Mouse (Mus musculus) forebrain, embryonic 16.5 days (tissue): ENCODE data around the gene Vps9d1. TPM values are rescaled to one million over a fixed set of nuclear protein-coding genes. Genes with fewer than 3 reads are reported as not detected.

Experiments used
- ATAC-seq: fragments of 200-750 bp; cut with Nextera tagmentation; 2 replicates; pipeline ENCODE4 v1.8.0; 2017; ENCODE audit warnings: mild to moderate bottlenecking, moderate library complexity
- H3K27ac ChIP-seq: fragments of 300-500 bp; sonication (generic); 2 replicates; pipeline ENCODE4 v1.5.1; 2014; ENCODE audit warnings: low read length, control low read depth
- H3K27me3 ChIP-seq: fragments of 300-500 bp; sonication (generic); replicated peaks from 2 replicates; pipeline ENCODE4 v1.6.1; 2014; ENCODE audit warnings: low read length; ENCODE audit not compliant: control insufficient read depth, insufficient read depth
- H3K36me3 ChIP-seq: fragments of 300-500 bp; sonication (generic); 2 replicates; pipeline ENCODE4 v1.6.1; 2014; ENCODE audit not compliant: control insufficient read depth, insufficient read depth
- H3K4me1 ChIP-seq: fragments of 300-500 bp; sonication (generic); replicated peaks from 2 replicates; pipeline ENCODE4 v1.6.1; 2014; ENCODE audit warnings: low read length; ENCODE audit not compliant: control insufficient read depth, insufficient read depth
- H3K4me2 ChIP-seq: fragments of 300-500 bp; sonication (generic); 2 replicates; pipeline ENCODE4 v1.6.1; 2014; ENCODE audit warnings: mild to moderate bottlenecking, low read length, control low read depth
- H3K4me3 ChIP-seq: fragments of 300-500 bp; sonication (generic); replicated peaks from 2 replicates; pipeline ENCODE4 v1.5.1; 2014; ENCODE audit warnings: mild to moderate bottlenecking, low read length, control low read depth
- H3K9ac ChIP-seq: fragments of 300-500 bp; sonication (generic); replicated peaks from 2 replicates; pipeline ENCODE4 v1.6.1; 2014; ENCODE audit warnings: low read depth, low read length, control low read depth
- H3K9me3 ChIP-seq: fragments of 300-500 bp; sonication (generic); 2 replicates; pipeline ENCODE4 v1.6.1; 2016; ENCODE audit warnings: low read length; ENCODE audit not compliant: control insufficient read depth
- WGBS: fragments of 180-500 bp; shearing (Covaris S2); extraction: QIAGEN DNeasy Blood & Tissue Kit; methylation state at CpG from one replicate; pipeline ENCODE4 v1.1.7; 2014; 5-methylcytosine and 5-hydroxymethylcytosine counted together
- polyA plus RNA-seq: library from polyadenylated mRNA; unstranded; fragments of >200 nt; fragmentation: Nextera tagmentation; extraction: Ambion mirVana; gene quantifications from 2 replicates; pipeline ENCODE4 v1.2.1, GENCODE M21; 2015

The Vps9d1 gene
- 44.9 and 60.5 TPM in 2 replicates for polyA plus RNA-seq

DNA sequence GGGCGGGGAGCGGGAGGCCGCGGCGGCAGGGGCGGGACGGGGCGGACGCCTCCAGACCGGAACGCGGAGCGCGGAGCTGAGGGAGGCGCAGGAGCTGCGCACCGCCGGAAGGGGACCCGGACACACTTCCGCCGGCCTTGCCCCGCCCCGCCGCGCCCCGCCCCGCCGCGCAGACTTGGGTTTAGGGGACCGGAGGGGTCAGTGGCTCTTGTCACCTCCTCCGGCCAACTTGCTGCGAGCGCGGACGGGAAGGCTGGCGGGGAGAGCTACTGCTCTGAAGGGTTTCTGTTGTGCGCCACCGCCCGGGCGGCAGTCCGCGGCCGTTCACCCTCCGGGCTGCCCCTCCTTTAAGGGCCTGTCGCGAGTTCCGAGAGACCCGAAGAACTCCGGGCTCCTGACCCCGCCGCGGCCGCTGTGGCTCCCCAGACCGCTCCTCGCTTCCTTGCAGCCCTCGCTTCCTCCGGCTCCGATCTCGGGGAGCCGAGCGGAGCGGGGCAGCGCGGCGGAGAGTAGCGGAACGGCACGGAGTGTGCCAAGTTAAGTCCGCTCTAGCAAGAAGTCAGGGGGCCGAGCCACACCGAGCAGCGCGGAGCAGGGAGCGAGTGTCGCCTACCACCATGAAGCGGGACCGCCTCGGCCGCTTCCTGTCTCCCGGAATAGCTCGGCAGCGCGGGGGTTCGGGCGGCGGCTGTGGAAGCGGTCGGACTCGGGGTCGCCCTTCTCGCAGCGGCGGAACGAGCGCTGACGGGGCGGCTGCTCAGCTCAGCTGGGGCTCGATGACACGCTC lies at the start of gene Vps9d1, which contains the start of gene Zfp276:
Vps9d1 (minus strand) TSS at position 250 of the 787 bp plus-strand sequence.
Zfp276 (plus strand) TSS at position 97 of the 787 bp plus-strand sequence.
- Histone ChIP-seq H3K36me3 (peaks cover 12% of the 10 kb centered on the region; the same call in 1 of the 2 replicates), H3K4me1 (peaks cover 26% of the 10 kb centered on the region), H3K4me3 (peak within 1 kb of the TSS; percentile 78), H3K27me3 (no peaks in the 10 kb centered on the region), H3K27ac (peak within 1 kb of the TSS; percentile 80), H3K9me3 (no peaks in the 10 kb centered on the region), H3K9ac (peak within 1 kb of the TSS; percentile 92), H3K4me2 (peak within 1 kb of the TSS; percentile 97)
- ATAC-seq: peak; percentile 98
- under 1% methylated on average over 88 of the region's 99 CpGs for WGBS

DNA sequence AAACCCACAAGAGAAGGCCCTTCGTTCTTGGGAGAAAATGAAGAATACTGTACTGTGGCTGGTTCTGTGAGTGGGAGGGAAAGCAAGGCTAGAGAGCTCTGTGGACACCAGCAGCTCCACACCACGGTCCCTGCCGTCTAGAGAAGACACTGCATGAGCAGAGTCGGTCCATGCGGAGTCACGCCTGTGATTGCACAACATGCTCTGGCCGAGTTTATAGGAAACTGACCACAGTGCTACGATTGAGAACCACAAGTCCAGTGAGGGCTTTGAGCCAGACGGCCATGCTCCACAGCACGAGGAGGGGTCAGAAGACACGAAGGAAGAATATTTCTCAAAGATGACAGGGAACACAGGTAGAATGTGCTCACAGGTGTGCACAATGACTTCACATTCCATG lies 44.2 kb upstream of the Vps9d1 start:
- 95% methylated on average over 11 of the region's 11 CpGs for WGBS
- H3K27ac ChIP-seq: no peak overlapping the region
- ATAC-seq: no peak
- H3K9me3 ChIP-seq: no peaks in the 10 kb centered on the region
- H3K9ac ChIP-seq: no peak overlapping the region
- no peak overlapping the region for H3K4me2 ChIP-seq
- no peak overlapping the region for H3K4me3 ChIP-seq
- no peaks in the 10 kb centered on the region for H3K36me3 ChIP-seq
- no peaks in the 10 kb centered on the region for H3K4me1 ChIP-seq
- no peaks in the 10 kb centered on the region for H3K27me3 ChIP-seq

DNA sequence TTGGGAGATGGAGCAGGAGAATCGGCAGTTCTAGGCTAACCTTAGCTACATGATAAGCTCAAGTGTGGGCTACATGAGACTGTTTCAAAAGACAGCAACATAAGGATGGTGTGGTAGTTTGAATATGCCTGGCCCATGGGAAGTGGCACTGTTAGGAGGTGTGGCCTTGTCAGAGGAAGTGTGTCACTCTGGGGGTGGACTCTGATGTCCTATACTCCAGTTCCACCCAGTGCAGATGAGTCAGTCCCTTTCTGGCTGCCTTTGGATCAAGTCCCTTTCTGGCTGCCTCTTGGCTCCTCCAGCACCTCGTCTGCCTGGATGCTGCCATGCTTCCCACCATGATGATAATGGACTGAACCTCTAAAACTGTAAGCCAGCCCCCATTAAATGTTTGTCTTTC lies 38.6 kb upstream of the Vps9d1 start:
- Histone ChIP-seq H3K36me3 (no peaks in the 10 kb centered on the region), H3K4me2 (no peak overlapping the region), H3K9me3 (no peaks in the 10 kb centered on the region), H3K27ac (no peak overlapping the region), H3K4me3 (no peak overlapping the region), H3K27me3 (no peaks in the 10 kb centered on the region), H3K9ac (no peak overlapping the region), H3K4me1 (no peaks in the 10 kb centered on the region)
- ATAC-seq: no peak
- 81% methylated on average over 2 of the region's 2 CpGs for WGBS

DNA sequence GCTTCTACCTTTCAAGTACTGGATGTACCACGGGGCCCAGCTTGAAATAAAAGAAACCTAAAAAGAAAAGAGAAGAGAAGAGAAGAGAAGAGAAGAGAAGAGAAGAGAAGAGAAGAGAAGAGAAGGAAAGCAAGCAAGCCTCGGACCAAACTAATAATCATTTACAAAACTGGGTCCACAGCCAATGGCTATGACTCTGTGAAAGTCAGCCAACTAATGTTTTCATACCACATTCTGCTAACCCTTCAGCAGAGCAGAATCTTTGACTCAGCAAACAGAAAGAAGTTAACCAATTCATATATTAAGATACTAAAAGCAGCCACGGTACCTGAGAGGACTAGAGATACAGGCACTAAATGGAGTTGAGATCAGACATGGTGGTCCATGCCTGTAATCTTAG lies 38.1 kb upstream of the Vps9d1 start:
- H3K4me1 ChIP-seq: no peaks in the 10 kb centered on the region

DNA sequence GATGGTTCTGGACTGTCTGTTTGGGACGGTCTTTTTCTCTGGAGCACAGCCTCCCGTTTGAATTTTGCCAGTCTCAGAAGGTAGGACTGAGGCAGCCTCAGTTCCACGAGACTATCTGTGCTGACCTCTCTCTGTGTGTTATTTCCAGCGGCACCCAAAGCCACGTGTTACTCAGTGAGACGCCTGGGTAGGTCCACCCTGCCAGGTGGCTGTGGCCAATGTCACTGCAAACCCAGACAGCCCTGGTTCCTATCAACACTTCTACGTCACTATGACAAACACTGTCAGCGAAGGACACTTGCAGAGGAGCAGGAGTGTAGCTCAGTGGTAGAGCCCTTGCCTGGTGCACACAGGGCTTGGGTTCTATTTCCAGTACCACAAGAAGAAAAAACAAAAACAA lies 37.6 kb upstream of the Vps9d1 start:
- no peak overlapping the region for H3K4me3 ChIP-seq
- no peaks in the 10 kb centered on the region for H3K36me3 ChIP-seq
- no peaks in the 10 kb centered on the region for H3K9me3 ChIP-seq
- ATAC-seq: no peak
- no peaks in the 10 kb centered on the region for H3K4me1 ChIP-seq
- no peaks in the 10 kb centered on the region for H3K27me3 ChIP-seq
- H3K9ac ChIP-seq: no peak overlapping the region
- no peak overlapping the region for H3K27ac ChIP-seq
- WGBS: 92% methylated on average over 8 of the region's 8 CpGs
- no peak overlapping the region for H3K4me2 ChIP-seq

More for the DNA sequence above, 38.1 kb upstream of the Vps9d1 start:
- WGBS: 88% methylated on average over 3 of the region's 3 CpGs
- ATAC-seq: no peak
- no peak overlapping the region for H3K27ac ChIP-seq
- H3K4me3 ChIP-seq: no peak overlapping the region
- no peak overlapping the region for H3K4me2 ChIP-seq
- H3K27me3 ChIP-seq: no peaks in the 10 kb centered on the region
- no peaks in the 10 kb centered on the region for H3K9me3 ChIP-seq
- H3K36me3 ChIP-seq: no peaks in the 10 kb centered on the region
- H3K9ac ChIP-seq: no peak overlapping the region

DNA sequence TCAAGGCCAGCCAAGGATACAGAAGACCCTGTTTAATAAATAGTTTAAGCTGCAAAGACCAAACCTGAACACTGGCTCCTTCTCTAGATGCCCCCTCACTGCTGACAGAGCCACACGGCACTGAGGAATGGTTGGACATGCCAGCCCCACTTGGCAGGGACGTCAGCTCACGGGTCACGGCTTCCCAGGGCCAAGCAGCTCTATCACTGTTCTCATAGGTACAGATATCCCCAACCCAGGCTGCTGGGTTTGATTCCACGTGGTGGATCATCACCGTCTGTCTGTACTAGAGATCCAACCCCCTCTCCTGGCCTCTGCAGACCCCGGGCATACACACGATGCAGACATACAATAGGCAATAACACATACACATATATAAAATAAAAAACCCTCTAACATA lies 36.5 kb upstream of the Vps9d1 start:
- 94% methylated on average over 8 of the region's 8 CpGs for WGBS
- no peak overlapping the region for H3K27ac ChIP-seq
- H3K9me3 ChIP-seq: no peaks in the 10 kb centered on the region
- H3K4me1 ChIP-seq: no peaks in the 10 kb centered on the region
- ATAC-seq: no peak
- no peak overlapping the region for H3K4me3 ChIP-seq
- no peaks in the 10 kb centered on the region for H3K27me3 ChIP-seq
- H3K9ac ChIP-seq: no peak overlapping the region
- H3K4me2 ChIP-seq: no peak overlapping the region
- H3K36me3 ChIP-seq: no peaks in the 10 kb centered on the region

DNA sequence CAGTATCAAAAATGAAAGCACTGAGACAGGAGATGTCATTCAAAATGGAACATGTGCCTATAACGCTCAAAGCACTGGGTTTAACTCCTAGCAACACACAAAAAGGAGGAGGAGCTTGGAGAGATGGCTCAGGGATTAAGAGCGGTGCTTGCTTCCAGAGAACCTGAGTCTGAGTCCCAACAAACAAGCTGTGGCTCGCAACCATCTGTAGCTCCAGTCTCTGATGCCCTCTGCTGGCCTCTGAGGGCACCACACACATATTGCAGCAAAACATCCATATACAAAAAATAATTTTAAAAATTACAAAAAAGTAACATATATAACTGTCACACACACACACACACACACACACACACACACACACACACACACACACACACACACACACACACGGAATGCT lies 36.0 kb upstream of the Vps9d1 start:
- Histone ChIP-seq H3K4me1 (no peaks in the 10 kb centered on the region), H3K4me2 (no peak overlapping the region), H3K4me3 (no peak overlapping the region), H3K9me3 (no peaks in the 10 kb centered on the region), H3K9ac (no peak overlapping the region), H3K27me3 (no peaks in the 10 kb centered on the region), H3K27ac (no peak overlapping the region), H3K36me3 (no peaks in the 10 kb centered on the region)
- no peak for ATAC-seq
- WGBS: 76% methylated on average over 4 of the region's 4 CpGs

DNA sequence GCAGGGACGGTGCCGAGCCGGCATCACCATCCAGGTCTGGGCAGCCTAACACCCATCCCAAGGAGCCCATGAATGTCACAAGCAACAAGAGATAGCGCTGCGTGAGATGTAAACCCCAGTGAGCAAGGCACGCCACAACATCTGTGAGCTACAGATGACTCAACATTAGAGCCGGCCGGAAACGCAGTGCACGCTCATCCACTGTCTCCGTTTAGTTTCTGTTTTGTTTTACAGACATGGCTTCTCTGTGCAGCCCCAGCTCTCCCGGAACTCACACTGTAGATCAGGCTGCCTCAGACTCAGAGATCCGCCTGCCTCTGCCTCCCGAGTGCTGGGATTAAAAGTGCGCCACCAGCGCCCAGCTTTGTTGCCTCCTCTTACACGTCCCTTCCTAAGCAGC lies 33.2 kb upstream of the Vps9d1 start:
- Histone ChIP-seq H3K27ac (no peak overlapping the region), H3K9me3 (no peaks in the 10 kb centered on the region), H3K36me3 (no peaks in the 10 kb centered on the region), H3K4me1 (no peaks in the 10 kb centered on the region), H3K4me2 (no peak overlapping the region), H3K9ac (no peak overlapping the region), H3K27me3 (no peaks in the 10 kb centered on the region), H3K4me3 (no peak overlapping the region)
- no peak for ATAC-seq
- WGBS: 97% methylated on average over 17 of the region's 17 CpGs

DNA sequence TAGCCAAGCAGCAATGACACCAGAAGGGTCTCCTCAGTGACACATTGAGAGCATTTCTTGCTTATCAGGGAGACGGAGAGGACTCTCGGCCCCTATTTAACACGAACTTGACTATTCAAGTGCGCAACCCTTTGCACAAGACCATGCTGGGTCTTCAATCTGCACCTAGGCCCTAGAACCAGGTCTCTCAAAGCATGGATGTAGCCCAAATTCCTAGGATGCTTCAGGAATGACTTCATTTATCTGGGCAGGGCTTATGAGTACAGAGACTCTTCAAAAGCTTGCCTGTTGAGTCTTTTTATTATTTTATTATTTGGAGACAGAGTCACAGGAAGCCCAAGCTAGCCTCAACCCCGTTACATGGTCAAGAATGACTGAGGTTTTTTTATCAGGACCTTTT lies 30.3 kb upstream of the Vps9d1 start:
- 90% methylated on average over 5 of the region's 5 CpGs for WGBS

More for the DNA sequence above, 30.3 kb upstream of the Vps9d1 start:
- no peaks in the 10 kb centered on the region for H3K36me3 ChIP-seq
- H3K27me3 ChIP-seq: no peaks in the 10 kb centered on the region
- H3K9me3 ChIP-seq: no peaks in the 10 kb centered on the region
- H3K4me1 ChIP-seq: no peaks in the 10 kb centered on the region
- no peak overlapping the region for H3K4me2 ChIP-seq
- H3K4me3 ChIP-seq: no peak overlapping the region
- H3K27ac ChIP-seq: no peak overlapping the region
- no peak overlapping the region for H3K9ac ChIP-seq
- no peak for ATAC-seq
